Comparison of ENCODE assay signal across 17 mouse cellular contexts in the genomic region with DNA sequence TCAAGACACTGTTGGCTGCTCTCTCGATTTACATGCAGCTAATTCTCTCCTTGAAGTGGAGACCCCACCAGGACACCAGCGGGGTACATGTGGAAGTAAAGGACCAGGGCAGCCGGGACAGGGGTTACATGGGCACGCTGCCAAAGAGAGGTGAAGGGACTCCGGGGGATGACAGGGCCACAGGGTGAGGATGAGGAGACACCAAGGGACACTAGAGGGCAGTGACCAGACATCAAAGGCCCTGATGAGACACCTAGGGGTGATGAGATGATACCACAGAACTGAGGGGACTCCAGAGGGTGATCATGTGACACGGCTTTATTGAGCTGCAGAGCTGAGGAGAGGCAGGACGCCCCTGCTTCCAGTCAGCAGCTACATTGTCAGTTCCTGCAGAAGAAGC. TPM values are rescaled to one million over a fixed set of nuclear protein-coding genes. Genes with fewer than 3 reads are reported as not detected.
A peak's percentile ranks its signal among the peaks of the same experiment; 100 is the strongest.
DNase-seq lines count a peak whose midpoint lies in the region; ATAC-seq and TF ChIP-seq lines count a peak whose summit lies in the region.
"Had no signal": no experiment of that assay in that cellular context is flagged by ENCODE, and none has a peak within 500 bp of the region (broad histone marks: within the 10 kb centered on the region; RNA-seq: fewer than 3 reads in every experiment).

No protein-coding gene starts in this region.

- H3K27ac ChIP-seq in kidney, postnatal 0 days, result no peak overlapping the region
- no peak overlapping the region for H3K27ac ChIP-seq in kidney, embryonic 15.5 days
- H3K27ac ChIP-seq in midbrain, embryonic 12.5 days (replicated peaks), result peak overlapping the region; percentile 84; the same call in 1 of the 2 replicates
- H3K27ac ChIP-seq: embryonic facial prominence, embryonic 13.5 days; stomach, embryonic 15.5 days had no signal

- 60% methylated on average over 7 of the region's 7 CpGs for WGBS in kidney, postnatal 0 days
- WGBS in kidney, embryonic 15.5 days, result 69% methylated on average over 7 of the region's 7 CpGs
- WGBS in midbrain, embryonic 12.5 days, result 79% methylated on average over 7 of the region's 7 CpGs

- no peak overlapping the region for H3K4me2 ChIP-seq in kidney, postnatal 0 days (ENCODE audit: low read length)
- no peak overlapping the region for H3K4me2 ChIP-seq in kidney, embryonic 15.5 days
- no peak overlapping the region for H3K4me2 ChIP-seq in midbrain, embryonic 12.5 days (replicated peaks)
- H3K4me2 ChIP-seq: embryonic facial prominence, embryonic 13.5 days; stomach, embryonic 15.5 days had no signal

- DNase-seq in kidney, postnatal 0 days (ENCODE audit: low spot score), result no peak
- DNase-seq in CD4-positive helper T cell, adult 2 months (ENCODE audit: low read depth, low spot score), result peak; percentile 18
- no peak for DNase-seq in testis, postnatal 14 days (ENCODE audit: low spot score)
- DNase-seq in kidney, postnatal 4 days, result no peak
- DNase-seq: adrenal gland, postnatal 10 days; cerebellum, adult 9-10 months; lung, postnatal 36 days had no signal

- H3K9me3 ChIP-seq in kidney, postnatal 0 days (replicated peaks; ENCODE audit: low read length), result no peaks in the 10 kb centered on the region
- no peaks in the 10 kb centered on the region for H3K9me3 ChIP-seq in kidney, embryonic 15.5 days (replicated peaks)
- H3K9me3 ChIP-seq in midbrain, embryonic 12.5 days, result no peaks in the 10 kb centered on the region
- H3K9me3 ChIP-seq: embryonic facial prominence, embryonic 13.5 days; G1E; stomach, embryonic 15.5 days had no signal

- H3K4me3 ChIP-seq in kidney, postnatal 0 days (replicated peaks; ENCODE audit: low read depth, low read length), result no peak overlapping the region
- H3K4me3 ChIP-seq in kidney, embryonic 15.5 days (replicated peaks), result no peak overlapping the region
- no peak overlapping the region for H3K4me3 ChIP-seq in midbrain, embryonic 12.5 days
- H3K4me3 ChIP-seq: embryonic facial prominence, embryonic 13.5 days; myocyte; stomach, embryonic 15.5 days had no signal

- peaks cover 42% of the 10 kb centered on the region for H3K36me3 ChIP-seq in kidney, postnatal 0 days (ENCODE audit: insufficient read depth, low read length)
- H3K36me3 ChIP-seq in kidney, embryonic 15.5 days, result peaks cover 59% of the 10 kb centered on the region
- peaks cover 71% of the 10 kb centered on the region for H3K36me3 ChIP-seq in midbrain, embryonic 12.5 days

- TF ChIP-seq CTCF in kidney, postnatal 0 days (IDR thresholded peaks at IDR 0.05; ENCODE audit: low read depth), result peak; percentile 17; the same call in 1 of the 2 replicates

- no peak for ATAC-seq in kidney, postnatal 0 days (replicated peaks; ENCODE audit: low FRiP score, low read depth)
- ATAC-seq in kidney, embryonic 15.5 days (replicated peaks; ENCODE audit: low FRiP score), result no peak
- peak; percentile 34 for ATAC-seq in activated CD4-positive, CD25-positive, alpha-beta regulatory T cell, adult 4 months
- ATAC-seq in midbrain, embryonic 12.5 days (ENCODE audit: low FRiP score, low read depth), result no peak
- ATAC-seq: inflammation-experienced regulatory T-cells, adult 6 months had no signal

- no peak overlapping the region for H3K9ac ChIP-seq in kidney, postnatal 0 days (ENCODE audit: low read depth, low read length)
- no peak overlapping the region for H3K9ac ChIP-seq in kidney, embryonic 15.5 days
- no peak overlapping the region for H3K9ac ChIP-seq in midbrain, embryonic 12.5 days (replicated peaks)
- H3K9ac ChIP-seq: stomach, embryonic 15.5 days had no signal

- no peaks in the 10 kb centered on the region for H3K27me3 ChIP-seq in kidney, postnatal 0 days (ENCODE audit: insufficient read depth, low read length)
- H3K27me3 ChIP-seq in kidney, embryonic 15.5 days, result no peaks in the 10 kb centered on the region
- no peaks in the 10 kb centered on the region; the same call in 1 of the 2 replicates for H3K27me3 ChIP-seq in midbrain, embryonic 12.5 days

- H3K4me1 ChIP-seq in kidney, postnatal 0 days (replicated peaks; ENCODE audit: insufficient read depth, low read length), result no peaks in the 10 kb centered on the region
- H3K4me1 ChIP-seq in kidney, embryonic 15.5 days, result peaks cover 27% of the 10 kb centered on the region
- H3K4me1 ChIP-seq in midbrain, embryonic 12.5 days, result peaks cover 39% of the 10 kb centered on the region

RNA-seq across cellular contexts. Expression of a gene that starts 8.3 kb away (rescaled TPM):
- polyA plus RNA-seq in kidney, postnatal 0 days (2015; fragmentation: Nextera tagmentation; extraction: Ambion mirVana), result 1.1 TPM in 2 replicates
- 2.0 and 3.7 TPM in 2 replicates for polyA plus RNA-seq in kidney, embryonic 15.5 days (2015; fragmentation: Nextera tagmentation; extraction: Ambion mirVana)
- polyA plus RNA-seq in activated CD4-positive, CD25-positive, alpha-beta regulatory T cell, adult 4 months (2017; shearing (Covaris generic)), result not detected
- polyA plus RNA-seq in midbrain, embryonic 12.5 days (2016; fragmentation: Nextera tagmentation; extraction: Ambion mirVana), result 83.4 and 88.5 TPM in 2 replicates
- polyA plus RNA-seq: G1E; inflammation-experienced regulatory T-cells, adult 6 months had no signal

RNA-seq across cellular contexts. Expression of a gene that starts 28.3 kb away (rescaled TPM):
- polyA plus RNA-seq in kidney, postnatal 0 days (2015; fragmentation: Nextera tagmentation; extraction: Ambion mirVana), result 32.2 and 34.5 TPM in 2 replicates
- polyA plus RNA-seq in kidney, embryonic 15.5 days (2015; fragmentation: Nextera tagmentation; extraction: Ambion mirVana), result 43.0 and 46.4 TPM in 2 replicates
- polyA plus RNA-seq in activated CD4-positive, CD25-positive, alpha-beta regulatory T cell, adult 4 months (2017; shearing (Covaris generic)), result 10 to 100 TPM; 21.6 to 33.6 TPM
- polyA plus RNA-seq in midbrain, embryonic 12.5 days (2016; fragmentation: Nextera tagmentation; extraction: Ambion mirVana), result 42.9 and 46.1 TPM in 2 replicates

RNA-seq across cellular contexts. Expression of a gene that starts 40.9 kb away (rescaled TPM):
- polyA plus RNA-seq in kidney, postnatal 0 days (2015; fragmentation: Nextera tagmentation; extraction: Ambion mirVana), result not detected in 2 replicates
- not detected in 2 replicates for polyA plus RNA-seq in kidney, embryonic 15.5 days (2015; fragmentation: Nextera tagmentation; extraction: Ambion mirVana)
- polyA plus RNA-seq in activated CD4-positive, CD25-positive, alpha-beta regulatory T cell, adult 4 months (2017; shearing (Covaris generic)), result not detected
- polyA plus RNA-seq in midbrain, embryonic 12.5 days (2016; fragmentation: Nextera tagmentation; extraction: Ambion mirVana), result not detected in 2 replicates
- polyA plus RNA-seq: embryonic facial prominence, embryonic 13.5 days; frontal cortex, adult 2 months; G1E; inflammation-experienced regulatory T-cells, adult 6 months; limb, embryonic 11.5 days; myocyte; stomach, embryonic 15.5 days had no signal

RNA-seq across cellular contexts. Expression of a gene that starts 50.8 kb away (rescaled TPM):
- polyA plus RNA-seq in kidney, postnatal 0 days (2015; fragmentation: Nextera tagmentation; extraction: Ambion mirVana), result 63.8 and 66.5 TPM in 2 replicates
- 79.0 and 89.6 TPM in 2 replicates for polyA plus RNA-seq in kidney, embryonic 15.5 days (2015; fragmentation: Nextera tagmentation; extraction: Ambion mirVana)
- 100 to 1,000 TPM; 136 TPM for polyA plus RNA-seq in activated CD4-positive, CD25-positive, alpha-beta regulatory T cell, adult 4 months (2017; shearing (Covaris generic))
- 87.5 and 88.6 TPM in 2 replicates for polyA plus RNA-seq in midbrain, embryonic 12.5 days (2016; fragmentation: Nextera tagmentation; extraction: Ambion mirVana)

Comparison
In these comparisons a context has a peak if more than half of its experiments do, and no peak if none do; other contexts are left out.
1. RNA of a gene that starts 8.3 kb away (polyA plus RNA-seq): 83.4 to 88.5 TPM in midbrain, embryonic 12.5 days; 2.0 to 3.7 TPM in kidney, embryonic 15.5 days, 1.1 TPM in kidney, postnatal 0 days and not detected in activated CD4-positive, CD25-positive, alpha-beta regulatory T cell, adult 4 months; every median in the first group is over 10 times any median in the second.